Mouse (Mus musculus) frontal cortex, adult 2 months (tissue): ENCODE results near the gene Tnks2. TPM values are rescaled to one million over a fixed set of nuclear protein-coding genes. Genes with fewer than 3 reads are reported as not detected.
"Not testable (repeated sequence)": the region's sequence is repeated elsewhere in the genome, so short reads cannot be mapped to it uniquely, and the experiment has no call there.

Source experiments
- DNase-seq, 2 experiments: peaks; one replicate each; pipeline ENCODE4 v3.0.0; 2022; ENCODE audit warnings: low spot score in 1 of 2; ENCODE audit errors: extremely low spot score in 1 of 2
- polyA plus RNA-seq: library from polyadenylated mRNA; depleted of rRNA; stranded (reverse); fragments of >200 nt; gene quantifications from 2 replicates; pipeline ENCODE4 v1.2.3, GENCODE M21; 2012

Gene Tnks2
- polyA plus RNA-seq, 1 experiment = 68.7 TPM

DNA sequence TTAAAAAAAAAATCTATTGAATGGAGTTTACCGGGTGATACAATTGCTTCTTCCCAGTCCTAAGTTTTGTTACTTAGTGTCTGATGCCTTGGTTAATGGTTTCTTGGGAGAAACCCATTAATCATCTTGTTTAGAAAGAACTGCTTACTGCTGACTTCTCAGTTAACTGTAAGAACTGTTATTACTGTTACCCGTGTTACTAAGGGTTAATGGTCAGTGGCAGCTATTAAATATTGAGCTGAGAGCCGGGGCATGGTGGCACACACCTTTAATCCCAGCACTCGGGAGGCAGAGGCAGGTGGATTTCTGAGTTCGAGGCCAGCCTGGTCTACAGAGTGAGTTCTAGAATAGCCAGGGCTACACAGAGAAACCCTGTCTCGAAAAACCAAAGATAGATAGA is 12.7 kb upstream of the Tnks2 start:
- DNase-seq = not testable (repeated sequence)

- no peak for DNase-seq
Observed at GRCm38 (mm10) chr19:36822701-36823100, 11.3 kb upstream of the Tnks2 start.

DNA sequence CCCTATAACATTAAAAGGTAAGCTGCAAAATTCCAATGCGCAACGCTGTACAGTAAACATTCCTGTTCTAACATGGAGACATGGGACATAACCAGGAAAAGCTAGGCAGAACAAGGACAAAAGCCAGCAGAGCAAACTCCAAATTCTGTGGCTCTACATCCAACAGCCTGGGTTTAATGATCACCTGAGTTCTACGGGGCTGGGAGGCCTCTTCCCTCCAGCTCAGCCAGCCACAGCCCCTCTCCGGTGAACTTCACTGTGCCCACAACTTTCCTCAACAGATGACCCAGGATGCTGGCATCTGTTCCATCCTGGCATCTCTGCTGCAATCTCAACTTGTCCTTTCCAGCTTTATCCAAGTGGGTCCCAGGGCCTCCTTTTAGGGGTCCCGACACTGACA is 6.4 kb upstream of the Tnks2 start:
- no peak for DNase-seq

DNA sequence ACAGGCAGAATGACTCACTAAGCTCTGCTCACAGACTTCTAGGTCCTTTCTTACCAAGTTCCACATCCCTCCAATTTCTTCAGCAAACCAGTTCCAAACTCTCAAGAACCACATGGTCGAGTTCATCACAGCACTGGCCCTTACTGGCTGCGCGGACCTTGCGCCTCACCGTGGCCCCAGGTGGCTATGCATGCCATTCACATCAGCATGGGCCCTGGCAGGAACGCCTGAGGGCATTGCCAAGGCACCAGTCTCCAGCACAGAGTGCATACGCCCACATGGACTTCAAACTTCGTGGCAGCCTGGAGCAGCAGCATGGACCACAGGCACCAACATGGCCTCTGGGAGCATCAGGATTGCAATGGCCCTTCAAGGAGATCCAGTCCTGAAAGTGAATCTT is 5.7 kb upstream of the Tnks2 start:
- no peak for DNase-seq

DNA sequence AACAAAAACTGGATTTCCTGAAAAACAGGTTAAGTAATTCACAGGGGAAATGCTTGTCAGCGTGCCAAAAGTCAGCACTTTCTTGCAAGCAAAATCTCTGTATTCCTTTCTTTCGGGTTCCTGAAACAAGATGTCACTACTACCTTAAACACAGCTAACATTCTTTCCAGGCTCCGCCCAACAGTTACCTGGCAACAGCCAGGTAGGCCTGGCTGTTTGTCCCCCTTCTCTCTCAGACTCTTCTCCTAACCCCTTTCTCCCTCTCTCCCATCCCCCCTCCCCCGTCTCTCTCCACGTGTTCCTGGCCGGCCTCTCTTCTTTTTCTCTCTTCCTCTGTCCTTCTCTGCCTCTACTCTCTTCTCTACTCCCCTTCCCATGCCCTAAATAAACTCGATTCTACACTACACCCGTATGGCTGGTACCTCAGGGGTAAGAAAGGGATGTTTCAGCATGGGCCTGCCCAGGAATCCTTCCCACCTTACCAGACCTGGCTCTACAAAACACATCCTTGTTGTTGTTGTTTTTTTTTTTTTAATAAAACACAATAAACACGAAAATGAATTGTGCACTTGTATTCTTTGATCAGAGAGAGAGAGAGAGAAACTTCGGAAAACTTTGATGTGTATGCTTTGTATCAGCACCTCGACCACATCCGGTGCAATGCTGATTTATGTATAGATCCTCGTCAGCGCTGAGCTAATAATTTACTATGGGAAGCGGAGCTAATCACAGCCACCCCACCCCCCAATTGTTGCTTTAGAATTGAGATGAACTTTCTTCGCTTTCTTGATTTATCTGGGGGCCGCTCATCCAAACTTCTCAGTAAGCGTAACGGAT is 863 bp upstream of the Tnks2 start:
- no peak for DNase-seq

GRCm38 (mm10) chr19:36834532-36835431 is 750 bp downstream of the Tnks2 start:
- DNase-seq = peak in 1 of 2 experiments; percentile 28

DNA sequence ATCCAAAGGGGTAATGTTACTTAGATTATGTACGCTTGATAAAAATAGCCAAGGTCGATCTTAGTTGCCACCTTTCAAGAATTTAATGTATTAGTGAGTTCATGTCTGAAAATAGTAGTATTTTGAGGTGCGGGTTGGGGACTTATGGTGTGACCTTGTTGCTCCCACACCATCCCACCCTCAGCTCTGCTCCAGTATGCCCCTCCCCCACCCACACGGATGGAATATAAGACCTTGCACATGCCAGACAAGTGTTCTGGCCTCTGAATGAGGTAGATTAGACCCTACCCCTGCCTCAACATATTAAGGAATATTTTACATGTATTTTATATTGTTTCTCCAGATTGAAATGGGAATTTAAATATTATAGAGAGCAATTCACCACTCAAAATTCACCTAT is 2.0 kb downstream of the Tnks2 start:
- DNase-seq = no peak

DNA sequence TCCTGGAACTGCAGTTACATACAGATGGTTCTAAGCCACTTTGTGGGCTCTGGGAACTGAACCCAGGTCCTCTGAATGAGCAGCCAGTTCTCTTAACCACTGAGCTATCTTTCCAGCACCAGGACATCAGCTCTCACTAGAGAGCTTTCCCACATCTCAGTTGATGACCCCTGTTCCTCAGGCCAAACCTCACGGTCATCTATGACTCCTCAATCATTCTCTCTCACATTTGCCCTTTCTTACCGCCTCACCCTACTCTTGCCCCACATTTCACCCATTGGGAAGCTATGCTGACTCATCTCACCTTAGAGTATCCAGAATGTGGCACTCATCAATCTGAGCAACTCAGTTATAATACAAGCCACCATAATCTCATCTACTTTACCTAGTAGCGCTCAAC is 6.3 kb downstream of the Tnks2 start:
- DNase-seq = no peak

GRCm38 (mm10) chr19:36843866-36844265 is 9.8 kb downstream of the Tnks2 start:
- no peak for DNase-seq

GRCm38 (mm10) chr19:36845924-36846323 is 11.9 kb downstream of the Tnks2 start:
- DNase-seq = no peak

DNA sequence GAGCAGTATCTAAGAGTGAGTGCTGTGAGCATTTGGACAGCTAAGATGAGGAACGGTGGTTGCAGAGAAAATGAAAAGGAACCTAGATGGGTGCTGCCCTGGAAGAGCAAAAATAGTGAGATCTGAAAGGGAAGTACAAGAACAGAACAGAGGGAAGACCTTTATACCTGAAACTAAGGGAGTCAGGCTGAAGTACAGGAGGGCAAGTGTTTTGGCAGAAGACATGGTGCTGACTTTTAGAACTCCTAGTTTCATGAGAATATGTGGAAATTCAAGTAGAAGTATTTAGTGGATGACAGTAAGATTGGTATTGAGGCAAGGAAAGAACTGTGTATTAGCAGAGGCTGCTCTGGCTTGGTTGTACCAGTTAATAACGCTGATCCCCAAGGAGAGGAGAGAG is 19.8 kb downstream of the Tnks2 start:
- no peak for DNase-seq

DNA sequence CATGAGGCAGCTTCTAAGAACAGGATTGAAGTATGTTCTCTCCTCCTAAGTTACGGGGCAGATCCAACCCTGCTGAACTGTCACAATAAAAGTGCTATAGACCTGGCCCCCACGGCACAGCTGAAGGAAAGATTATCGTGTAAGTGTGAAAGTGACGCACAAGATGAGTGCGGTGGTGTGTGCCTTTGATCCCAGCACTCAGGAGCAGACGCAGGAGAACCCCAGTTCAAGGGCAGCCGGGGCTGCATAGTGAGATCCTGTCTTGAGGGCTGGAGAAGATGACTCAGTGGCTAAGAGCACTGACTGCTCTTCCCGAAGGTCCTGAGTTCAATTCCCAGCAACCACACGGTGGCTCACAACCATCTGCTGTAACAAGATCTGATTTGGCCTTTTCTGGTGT is 23.8 kb downstream of the Tnks2 start:
- no peak for DNase-seq

DNA sequence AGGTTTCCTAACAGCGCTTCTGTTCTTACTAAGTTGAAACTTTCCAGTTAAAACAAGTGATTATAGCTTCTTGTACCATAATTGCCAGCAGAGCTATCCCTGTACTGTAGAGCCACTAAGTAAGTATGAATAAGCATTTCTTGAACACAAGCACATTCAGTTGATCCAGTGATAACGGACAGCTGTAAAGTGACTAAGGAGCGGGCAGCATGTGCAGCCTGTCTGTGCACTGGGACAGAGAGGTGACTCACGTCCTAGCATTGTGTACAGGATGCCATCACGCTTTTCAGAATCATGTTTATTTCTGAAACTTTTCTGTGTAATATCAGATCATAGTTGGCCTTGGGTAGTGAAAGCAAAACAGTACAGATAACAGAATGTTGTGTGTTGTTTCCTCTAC is 26.4 kb downstream of the Tnks2 start:
- no peak for DNase-seq

DNA sequence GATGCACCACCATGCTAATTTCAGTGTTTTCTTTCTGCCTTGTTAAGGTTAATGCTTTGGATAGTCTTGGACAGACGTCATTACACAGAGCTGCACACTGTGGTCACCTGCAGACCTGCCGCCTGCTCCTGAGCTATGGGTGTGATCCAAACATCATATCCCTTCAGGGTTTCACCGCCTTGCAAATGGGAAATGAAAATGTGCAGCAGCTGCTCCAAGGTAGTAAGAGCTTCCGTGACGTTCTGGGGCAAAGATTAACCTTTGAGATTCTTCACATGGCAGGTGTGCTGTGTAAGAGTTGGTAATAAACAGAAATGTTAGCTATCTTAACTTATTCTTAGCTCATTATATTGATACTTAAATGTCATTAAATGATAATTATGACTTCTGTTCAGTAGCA is 31.9 kb downstream of the Tnks2 start:
- DNase-seq = no peak

GRCm38 (mm10) chr19:36867416-36867815 is 33.4 kb downstream of the Tnks2 start:
- DNase-seq = no peak

DNA sequence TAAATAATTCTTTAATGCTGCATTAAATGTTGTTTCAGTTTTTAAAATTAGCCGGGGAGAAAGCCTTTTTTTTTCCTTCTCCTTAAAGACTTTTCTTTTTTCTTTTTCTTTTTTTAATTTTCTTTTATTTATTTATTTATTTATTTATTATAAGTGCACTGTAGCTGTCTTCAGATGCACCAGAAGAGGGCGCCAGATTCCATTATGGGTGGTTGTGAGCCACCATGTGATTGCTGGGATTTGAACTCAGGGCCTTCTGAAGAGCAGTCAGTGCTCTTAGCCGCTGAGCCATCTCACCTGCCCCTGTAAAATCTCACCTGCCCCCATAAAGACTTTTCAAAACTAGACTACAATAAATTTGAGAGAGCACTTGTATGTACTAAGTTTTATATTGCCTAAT is 34.6 kb downstream of the Tnks2 start:
- DNase-seq = not testable (repeated sequence)

GRCm38 (mm10) chr19:36874651-36875050 is 40.6 kb downstream of the Tnks2 start:
- no peak for DNase-seq

DNA sequence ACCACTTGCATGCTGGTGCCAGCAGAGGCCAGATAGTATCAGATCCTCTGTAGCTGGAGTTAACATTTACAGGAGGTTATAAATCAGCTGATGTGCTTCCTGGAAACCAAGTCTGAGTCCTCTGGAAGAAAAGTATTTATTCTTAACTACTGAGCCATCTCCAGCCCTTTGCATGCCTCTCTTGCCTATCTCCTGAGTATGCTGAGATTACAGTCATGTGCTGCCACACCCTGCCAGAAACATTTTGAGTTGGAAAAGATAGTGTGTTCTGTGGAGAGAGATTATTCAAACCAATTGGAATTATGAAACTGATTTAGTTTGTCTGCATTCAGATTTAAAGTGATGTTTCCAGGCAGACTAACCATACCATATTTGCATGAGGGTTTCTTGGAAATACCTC is 43.3 kb downstream of the Tnks2 start:
- DNase-seq = no peak

GRCm38 (mm10) chr19:36878743-36879495 is 44.9 kb downstream of the Tnks2 start:
- DNase-seq = no peak

DNA sequence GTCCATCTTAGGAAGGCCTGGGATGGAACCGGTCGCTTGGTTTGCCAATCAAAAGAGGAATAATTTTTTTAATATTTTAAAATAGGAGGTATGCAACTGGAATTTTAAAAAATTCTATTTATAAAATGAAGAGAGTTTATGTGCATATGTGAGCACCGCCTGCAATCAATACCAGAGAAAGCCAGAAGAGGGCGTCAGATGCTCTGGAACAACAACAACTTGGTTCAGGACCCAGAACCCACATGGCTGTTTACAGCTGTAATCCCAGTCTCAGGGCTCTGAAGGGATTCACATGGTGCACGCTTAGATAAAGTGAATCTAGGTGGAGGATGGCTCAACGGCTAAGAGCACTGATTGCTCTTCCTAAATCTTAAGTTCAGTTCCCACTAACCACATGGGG is 49.1 kb downstream of the Tnks2 start:
- peak in 1 of 2 experiments; percentile 36 for DNase-seq

DNA sequence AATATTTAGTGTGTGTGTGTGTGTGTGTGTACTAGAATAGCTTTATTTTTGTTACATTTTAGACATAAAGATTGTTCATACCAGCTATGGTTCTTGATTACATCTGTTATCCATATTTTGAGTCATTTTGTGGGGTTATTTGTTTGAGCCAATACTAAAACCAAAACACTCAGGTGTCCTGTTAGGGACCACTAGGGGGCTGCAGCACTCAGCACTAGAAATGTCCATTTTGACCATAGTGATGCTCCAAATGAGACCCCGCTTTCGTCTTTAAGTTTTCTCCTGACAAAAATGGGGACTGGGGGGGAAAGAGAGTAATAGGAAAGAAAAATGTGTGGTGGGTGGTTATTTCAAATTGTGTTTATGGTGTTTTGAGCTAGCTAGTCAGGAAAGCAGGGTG is 52.3 kb downstream of the Tnks2 start:
- no peak for DNase-seq
